In the genomic region with DNA sequence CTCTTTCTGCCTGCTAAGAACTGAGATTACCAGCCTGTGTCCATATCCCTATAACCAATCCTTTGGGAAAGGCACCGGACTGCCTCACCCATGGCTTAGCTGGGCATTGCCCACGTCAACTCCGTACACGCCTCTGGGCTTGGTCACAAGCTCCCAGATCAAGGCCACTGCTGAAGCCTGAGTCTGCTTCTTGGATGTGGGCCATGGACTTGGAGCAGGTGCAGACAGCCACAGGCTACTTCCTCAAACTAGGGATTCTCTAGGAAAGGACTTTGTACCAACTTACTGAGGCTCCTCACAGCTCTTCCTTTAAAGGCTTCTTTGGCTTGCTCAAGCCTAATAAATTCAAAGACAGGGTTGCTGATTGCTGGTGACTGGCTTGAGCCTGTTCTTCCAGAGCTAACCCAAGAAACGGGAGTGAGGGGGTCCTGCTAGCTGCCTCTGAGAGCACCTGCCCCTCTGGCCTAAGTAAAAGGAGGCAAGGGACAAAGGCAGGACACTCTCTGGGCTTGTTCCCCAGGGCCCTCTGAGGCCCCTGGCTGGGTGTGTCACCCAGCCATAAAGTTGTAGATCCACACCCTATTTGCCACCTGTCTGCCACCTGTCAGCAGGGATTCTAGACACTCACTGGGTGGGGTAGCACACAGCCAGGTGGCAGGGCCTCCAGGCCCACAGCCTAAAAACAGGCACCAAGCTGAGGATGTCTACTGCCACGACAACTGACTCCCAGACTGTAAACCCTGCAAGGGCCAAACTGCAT, we compare ENCODE assay signal across 13 mouse cellular contexts. TPM values are rescaled to one million over a fixed set of nuclear protein-coding genes. Genes with fewer than 3 reads are reported as not detected.
DNase-seq lines count a peak whose midpoint lies in the region.
"Had no signal": no experiment of that assay in that cellular context is flagged by ENCODE, and none has a peak within 500 bp of the region (broad histone marks: within the 10 kb centered on the region; RNA-seq: fewer than 3 reads in every experiment).

No protein-coding gene starts in this region.

- WGBS in large intestine, adult 2 months: 35% methylated on average over 6 of the region's 6 CpGs

- peak; percentile 29 for DNase-seq in gastrocnemius, postnatal 10 days
- DNase-seq in gastrocnemius, postnatal 14 days: no peak
- DNase-seq in MEL-GATA-1-ER (ENCODE audit: extremely low read depth, low read depth): peak; percentile 25
- peak; percentile 20 for DNase-seq in gastrocnemius, postnatal 25 days
- peak; percentile 99 for DNase-seq in large intestine, adult 2 months (ENCODE audit: low read depth, low spot score)
- no peak for DNase-seq in lung, postnatal 4 days
- no peak for DNase-seq in heart, postnatal 10 days
- DNase-seq in frontal cortex, postnatal 36 days (ENCODE audit: low spot score in 2 of 2): no peak
- DNase-seq: cerebellum, adult 9-11 months; forebrain, postnatal 0 days; lung, adult 2 months; retina, postnatal 1 day; thymus, adult 2 months had no signal

- intact Hi-C loops in gastrocnemius, postnatal 14 days (cut with DNase I; ENCODE audit: low total_unique reads): no loop called here
- intact Hi-C loops in heart, postnatal 10 days (cut with DNase I): no loop called here

RNA-seq across cellular contexts. Expression of a gene that starts 38.0 kb away (rescaled TPM):
- total RNA-seq in gastrocnemius, postnatal 10 days (2021): 10 to 100 TPM; 19.9 to 29.2 TPM
- total RNA-seq in gastrocnemius, postnatal 14 days (2021): 10 to 100 TPM in 1 of 2 experiments, 1 to 10 TPM in 1; 9.5 to 10.7 TPM
- total RNA-seq in gastrocnemius, postnatal 25 days (2021): 1 to 10 TPM; 9.6 to 9.9 TPM
- 52.5 and 57.9 TPM in 2 replicates for polyA plus RNA-seq in large intestine, adult 2 months (2012; rRNA removed)
- total RNA-seq in heart, postnatal 10 days (2021): 10 to 100 TPM; 43.3 to 45.5 TPM

Comparison
In these comparisons a context has a peak if more than half of its experiments do, and no peak if none do; other contexts are left out.
1. DNase-seq: peak in gastrocnemius, postnatal 10 days (single experiment), MEL-GATA-1-ER (single experiment), gastrocnemius, postnatal 25 days (single experiment) and large intestine, adult 2 months (single experiment); none in gastrocnemius, postnatal 14 days (single experiment), lung, postnatal 4 days (0 of 2), heart, postnatal 10 days (0 of 2) and frontal cortex, postnatal 36 days (0 of 2).